Mouse (Mus musculus) heart, adult 2 months (tissue): ENCODE results near the gene Pdcl3.

Source experiments
- CTCF ChIP-seq: fragments of 200-600 bp; IDR thresholded peaks from 2 replicates; pipeline ENCODE4 v1.8.1; 2022; ENCODE audit warnings: antibody characterized with exemption, mild to moderate bottlenecking, moderate library complexity
- EP300 ChIP-seq: fragments of 200-500 bp; IDR thresholded peaks from 2 replicates; pipeline ENCODE4 v1.6.1; 2011; ENCODE audit warnings: low read depth, low read length, control low read depth; ENCODE audit not compliant: insufficient read depth

DNA sequence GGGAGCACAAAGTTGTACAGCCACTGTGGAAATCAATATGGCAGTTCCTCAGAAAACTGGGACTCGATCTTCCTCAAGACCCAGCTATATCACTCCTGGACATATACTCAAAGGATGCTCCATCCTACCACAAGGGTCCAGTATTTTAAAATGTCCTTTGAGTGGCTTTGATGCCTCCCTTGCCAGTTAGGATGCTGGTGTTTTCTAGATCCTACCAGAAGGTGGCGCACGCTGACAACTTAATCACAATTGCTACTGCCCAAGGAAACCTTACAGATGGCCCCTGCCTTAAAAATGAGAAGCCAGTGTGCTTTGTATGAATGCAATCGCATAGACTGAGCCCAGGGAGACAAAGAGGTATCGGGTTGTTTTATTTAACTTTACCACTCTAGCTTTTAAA, 15.7 kb downstream of the Pdcl3 start:
- peak; percentile 63; the same call in 1 of the 2 replicates for TF ChIP-seq EP300
- TF ChIP-seq CTCF: peak; percentile 95
